Mouse (Mus musculus) heart, embryonic 13.5 days (tissue): Measurements from ENCODE around the gene Naa25. TPM values are rescaled to one million over a fixed set of nuclear protein-coding genes. Genes with fewer than 3 reads are reported as not detected.

Source experiments
- ATAC-seq: fragments of 200-750 bp; cut with Nextera tagmentation; 2 replicates; pipeline ENCODE4 v1.8.0; 2017; ENCODE audit warnings: moderate TSS enrichment; ENCODE audit not compliant: insufficient number of reproducible peaks, low FRiP score, low TSS enrichment; ENCODE audit errors: extremely low read depth
- H3K27ac ChIP-seq: fragments of 300-500 bp; sonication (generic); replicated peaks from 2 replicates; pipeline ENCODE4 v1.5.1; 2015; ENCODE audit warnings: moderate library complexity, mild to moderate bottlenecking, inconsistent platforms
- H3K27me3 ChIP-seq: fragments of 300-500 bp; sonication (generic); replicated peaks from 2 replicates; pipeline ENCODE4 v1.6.1; 2015; ENCODE audit warnings: mild to moderate bottlenecking, inconsistent platforms
- H3K36me3 ChIP-seq: fragments of 300-500 bp; sonication (generic); 2 replicates; pipeline ENCODE4 v1.6.1; 2015; ENCODE audit warnings: mild to moderate bottlenecking, inconsistent platforms
- H3K4me1 ChIP-seq: fragments of 300-500 bp; sonication (generic); 2 replicates; pipeline ENCODE4 v1.6.1; 2015; ENCODE audit warnings: inconsistent platforms
- H3K4me2 ChIP-seq: fragments of 300-500 bp; sonication (generic); 2 replicates; pipeline ENCODE4 v1.6.1; 2015; ENCODE audit warnings: inconsistent platforms, mild to moderate bottlenecking, moderate library complexity
- H3K4me3 ChIP-seq: fragments of 300-500 bp; sonication (generic); 2 replicates; pipeline ENCODE4 v1.5.1; 2015; ENCODE audit warnings: moderate library complexity, mild to moderate bottlenecking, inconsistent platforms
- H3K9ac ChIP-seq: fragments of 300-500 bp; sonication (generic); 2 replicates; pipeline ENCODE4 v1.6.1; 2015; ENCODE audit warnings: inconsistent platforms, mild to moderate bottlenecking, moderate library complexity
- H3K9me3 ChIP-seq: fragments of 300-500 bp; sonication (generic); 2 replicates; pipeline ENCODE4 v1.6.1; 2016; ENCODE audit warnings: inconsistent platforms
- WGBS: fragments of 180-500 bp; shearing (Covaris S2); methylation state at CpG from one replicate; pipeline ENCODE4 v1.1.7; 2015; ENCODE audit warnings: mixed read lengths; 5-methylcytosine and 5-hydroxymethylcytosine counted together
- polyA plus RNA-seq: library from polyadenylated mRNA; unstranded; fragments of >200 nt; fragmentation: Nextera tagmentation; extraction: Ambion mirVana; gene quantifications from 2 replicates; pipeline ENCODE4 v1.2.1, GENCODE M21; 2015

The Naa25 gene
- polyA plus RNA-seq, 1 experiment from 2014 or later: 30.4 TPM

DNA sequence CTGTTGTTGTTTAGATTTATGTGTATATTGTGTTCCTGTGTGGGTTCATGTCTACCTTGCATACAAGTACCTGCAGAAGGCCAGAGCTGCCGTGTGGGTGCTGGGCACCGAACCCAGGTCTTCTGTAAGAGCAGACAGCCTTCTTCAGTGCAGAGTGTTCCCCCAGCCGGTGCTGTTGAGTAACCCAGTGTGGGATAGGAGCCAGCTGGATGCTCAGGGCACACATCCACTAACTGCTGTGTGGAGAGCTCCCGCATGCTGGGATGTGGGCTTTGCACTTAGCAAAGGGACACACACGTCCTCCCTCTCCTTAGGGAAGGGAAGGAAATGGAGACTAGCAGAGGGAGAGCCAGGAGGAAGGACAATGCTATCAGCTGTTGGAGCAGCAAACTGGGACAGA, 40.4 kb downstream of the Naa25 start:
- 85% methylated on average over 5 of the region's 5 CpGs for WGBS

DNA sequence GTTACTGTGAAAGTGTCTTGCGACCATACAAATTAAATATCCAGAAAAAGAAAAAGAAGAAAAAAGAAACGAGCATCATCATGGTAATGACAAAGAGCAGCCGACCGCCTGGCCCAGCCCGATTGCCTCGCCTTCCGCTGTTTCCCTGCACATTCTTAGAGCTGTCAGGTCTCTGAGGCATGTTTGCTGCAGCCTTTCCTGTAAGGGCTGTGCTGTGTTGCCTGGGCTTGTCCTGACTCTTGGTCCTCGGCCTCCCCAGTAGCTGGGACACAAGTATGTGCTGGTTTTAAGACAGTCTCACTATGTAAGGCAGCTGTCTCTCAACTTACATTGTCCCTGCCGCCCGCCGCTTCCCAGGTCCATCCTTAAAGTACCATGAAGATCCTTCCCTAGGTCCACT, 41.0 kb downstream of the Naa25 start:
- 92% methylated on average over 11 of the region's 11 CpGs for WGBS

More for the DNA sequence above, 40.4 kb downstream of the Naa25 start:
- H3K27ac ChIP-seq: no peak overlapping the region
- H3K4me1 ChIP-seq: no peaks in the 10 kb centered on the region
- H3K36me3 ChIP-seq: peaks cover 97% of the 10 kb centered on the region
- H3K9me3 ChIP-seq: no peaks in the 10 kb centered on the region
- no peak overlapping the region for H3K4me2 ChIP-seq
- H3K27me3 ChIP-seq: no peaks in the 10 kb centered on the region
- H3K9ac ChIP-seq: no peak overlapping the region
- H3K4me3 ChIP-seq: no peak overlapping the region
- ATAC-seq: no peak

DNA sequence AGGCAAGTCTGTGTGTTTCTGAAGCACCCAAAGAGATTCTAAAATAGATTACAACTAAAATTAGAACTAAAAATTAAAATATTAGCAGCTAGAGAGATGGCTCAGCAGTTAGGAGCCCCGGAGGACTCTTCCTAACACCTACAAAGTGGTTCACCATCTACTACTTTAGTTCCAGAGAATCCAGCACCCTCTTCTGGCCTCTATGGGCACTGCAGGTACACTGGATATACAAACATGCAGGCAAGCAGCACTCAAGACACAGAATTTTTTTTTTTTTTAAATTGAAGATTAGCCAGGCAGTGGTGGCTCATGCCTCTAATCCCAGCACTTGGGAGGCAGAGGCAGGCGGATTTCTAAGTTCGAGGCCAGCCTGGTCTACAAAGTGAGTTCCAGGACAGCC, 45.8 kb downstream of the Naa25 start:
- 88% methylated on average over 3 of the region's 3 CpGs for WGBS
- Histone ChIP-seq H3K4me2 (no peak overlapping the region), H3K27ac (no peak overlapping the region), H3K9ac (no peak overlapping the region), H3K4me1 (no peaks in the 10 kb centered on the region), H3K36me3 (peaks cover 98% of the 10 kb centered on the region), H3K27me3 (no peaks in the 10 kb centered on the region), H3K4me3 (no peak overlapping the region), H3K9me3 (no peaks in the 10 kb centered on the region)
- no peak for ATAC-seq

More for the DNA sequence above, 41.0 kb downstream of the Naa25 start:
- H3K27me3 ChIP-seq: no peaks in the 10 kb centered on the region
- H3K9me3 ChIP-seq: no peaks in the 10 kb centered on the region
- H3K27ac ChIP-seq: no peak overlapping the region
- H3K9ac ChIP-seq: no peak overlapping the region
- H3K4me3 ChIP-seq: no peak overlapping the region
- no peak overlapping the region for H3K4me2 ChIP-seq
- no peak for ATAC-seq
- no peaks in the 10 kb centered on the region for H3K4me1 ChIP-seq
- H3K36me3 ChIP-seq: peaks cover 97% of the 10 kb centered on the region

DNA sequence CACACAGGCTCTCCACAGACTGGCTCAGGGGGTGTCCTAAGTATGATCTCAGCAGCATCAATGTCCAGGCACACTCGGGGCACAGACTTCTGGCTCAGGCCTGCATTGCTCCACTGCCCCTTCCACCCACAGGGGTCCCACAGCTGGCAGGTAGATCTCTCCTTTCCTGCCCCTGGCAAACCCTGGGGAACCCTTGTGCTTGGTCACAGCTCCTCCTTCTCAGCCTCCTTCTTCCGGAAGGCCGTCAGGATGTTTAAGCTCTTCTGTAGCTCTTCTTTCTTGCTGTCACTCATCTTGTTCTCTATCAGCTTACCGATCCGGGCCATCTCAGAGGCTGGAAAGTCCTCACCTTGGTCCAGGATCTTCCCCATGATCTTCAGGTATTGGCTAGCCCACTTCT, 47.1 kb downstream of the Naa25 start:
- WGBS: 89% methylated on average over 5 of the region's 5 CpGs
- peaks cover 98% of the 10 kb centered on the region for H3K36me3 ChIP-seq
- ATAC-seq: no peak

DNA sequence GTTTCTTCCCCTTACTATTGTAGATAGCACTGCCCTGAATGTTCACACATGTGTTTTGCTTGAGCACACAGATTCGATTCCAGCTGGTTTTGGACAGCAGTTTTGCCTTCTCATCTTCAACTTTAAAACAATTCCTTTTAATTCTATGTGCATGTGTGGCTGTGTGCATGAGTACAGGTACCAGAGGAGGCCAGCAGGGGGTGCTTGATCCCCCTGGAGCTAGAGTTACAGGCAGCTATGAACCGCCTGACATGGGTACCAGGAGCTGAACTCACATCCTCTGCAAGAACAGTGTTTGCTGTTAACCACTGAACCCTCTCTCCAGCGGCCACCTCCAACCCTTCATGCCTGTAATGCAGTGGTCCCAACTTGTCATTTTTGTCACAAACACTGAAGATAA, 50.7 kb downstream of the Naa25 start:
- ATAC-seq: no peak
- Histone ChIP-seq H3K27me3 (no peaks in the 10 kb centered on the region), H3K4me3 (no peak overlapping the region), H3K36me3 (peaks cover 68% of the 10 kb centered on the region), H3K9me3 (no peaks in the 10 kb centered on the region), H3K9ac (no peak overlapping the region), H3K27ac (no peak overlapping the region), H3K4me1 (peaks cover 26% of the 10 kb centered on the region), H3K4me2 (no peak overlapping the region)
- WGBS: 91% methylated on average over 3 of the region's 3 CpGs

More for the DNA sequence above, 47.1 kb downstream of the Naa25 start:
- Histone ChIP-seq H3K27me3 (no peaks in the 10 kb centered on the region), H3K9me3 (no peaks in the 10 kb centered on the region), H3K4me2 (no peak overlapping the region), H3K9ac (no peak overlapping the region), H3K4me3 (no peak overlapping the region), H3K27ac (no peak overlapping the region), H3K4me1 (peaks cover 4% of the 10 kb centered on the region; the same call in 1 of the 2 replicates)

DNA sequence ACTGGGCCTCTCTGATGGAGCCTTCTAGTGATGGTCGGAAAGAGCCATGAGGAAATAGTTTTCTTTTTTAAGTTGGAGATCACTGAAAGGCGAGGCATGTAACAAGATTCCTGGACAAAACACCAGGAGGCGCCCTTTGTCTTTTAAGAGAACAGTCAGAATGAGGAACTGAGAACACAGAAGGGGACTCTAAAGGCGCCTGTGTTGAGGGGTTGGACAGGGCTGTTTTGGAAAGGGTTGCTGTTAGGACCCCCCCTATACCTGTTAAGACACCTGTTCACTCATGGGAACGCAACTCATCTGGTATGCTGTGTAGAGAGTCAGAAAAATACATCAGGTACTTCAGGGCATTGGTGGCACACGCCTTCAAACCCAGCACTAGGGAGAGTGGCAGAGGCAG, 52.2 kb downstream of the Naa25 start:
- WGBS: 63% methylated on average over 6 of the region's 6 CpGs
- Histone ChIP-seq H3K27ac (no peak overlapping the region), H3K9me3 (no peaks in the 10 kb centered on the region), H3K27me3 (no peaks in the 10 kb centered on the region), H3K4me3 (no peak overlapping the region), H3K4me2 (peak overlapping the region; percentile 95; the same call in 1 of the 2 replicates), H3K9ac (no peak overlapping the region), H3K4me1 (peaks cover 41% of the 10 kb centered on the region), H3K36me3 (peaks cover 53% of the 10 kb centered on the region)
- ATAC-seq: no peak

DNA sequence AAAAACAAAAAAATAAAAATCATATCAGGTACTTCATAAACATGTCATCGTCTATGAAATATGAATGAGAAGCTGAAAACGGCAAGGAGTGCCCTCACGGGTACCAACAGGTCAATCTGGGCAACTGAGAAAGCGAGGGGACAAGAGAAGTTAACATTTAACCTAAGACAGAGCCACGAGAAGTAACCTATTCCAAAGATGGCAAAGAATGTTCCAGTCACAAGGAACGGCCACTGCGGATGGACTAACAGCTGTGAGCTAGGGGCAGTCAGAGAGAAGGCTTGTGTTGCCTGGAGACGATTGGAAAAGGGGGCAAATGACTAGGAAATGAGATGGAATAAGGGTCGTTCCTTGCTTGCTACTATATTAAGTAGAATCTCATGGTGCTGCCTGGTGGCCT, 52.7 kb downstream of the Naa25 start:
- no peak for ATAC-seq
- Histone ChIP-seq H3K27ac (no peak overlapping the region), H3K9ac (peak overlapping the region; percentile 65), H3K9me3 (no peaks in the 10 kb centered on the region), H3K27me3 (no peaks in the 10 kb centered on the region), H3K4me3 (0 out of 2 replicates have a peak overlapping the region, but pooled peaks have one; percentile 3), H3K36me3 (peaks cover 48% of the 10 kb centered on the region), H3K4me2 (peak overlapping the region; percentile 95), H3K4me1 (peaks cover 44% of the 10 kb centered on the region)
- WGBS: 82% methylated on average over 9 of the region's 9 CpGs

DNA sequence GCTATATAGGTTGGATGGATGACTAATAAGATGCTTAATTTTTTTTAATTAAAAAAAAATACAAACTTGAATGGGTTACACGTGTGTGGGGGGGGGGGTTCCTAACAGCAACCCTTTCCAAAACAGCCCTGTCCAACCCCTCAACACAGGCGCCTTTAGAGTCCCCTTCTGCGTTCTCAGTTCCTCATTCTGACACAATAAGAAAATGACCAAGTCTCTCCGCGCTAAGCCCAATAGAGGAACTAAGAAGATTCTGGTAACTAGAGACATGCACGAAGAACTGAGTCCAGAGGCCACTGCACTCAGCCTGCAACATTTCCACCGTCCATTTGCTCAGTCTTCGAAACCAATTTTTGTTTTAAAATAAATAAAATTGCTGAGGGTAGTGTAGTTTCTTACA, 53.5 kb downstream of the Naa25 start:
- no peak for ATAC-seq
- H3K4me3 ChIP-seq: peak overlapping the region; percentile 97
- 30% methylated on average over 8 of the region's 8 CpGs for WGBS

DNA sequence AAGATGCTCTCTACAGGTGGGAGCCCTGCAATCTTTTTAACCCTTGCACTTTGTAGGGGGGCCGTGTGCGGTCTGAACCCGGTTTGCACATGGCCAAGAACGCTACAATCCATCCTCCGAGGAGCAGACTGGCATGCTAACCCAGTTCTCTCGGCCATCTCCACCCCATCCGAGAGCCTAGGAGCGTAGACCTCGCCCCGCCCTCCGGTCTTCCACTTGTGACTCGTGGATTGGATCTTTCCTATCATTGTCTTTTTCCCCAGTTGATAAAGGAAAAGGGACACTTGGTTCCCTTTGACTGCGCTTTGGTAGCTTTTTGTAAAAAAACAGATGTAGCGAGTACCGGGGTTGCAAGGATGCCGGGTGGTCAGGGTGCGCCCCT, 53.9 kb downstream of the Naa25 start, which contains the start of gene Tmem116:
Gene Tmem116, plus strand, starts transcription at position 250 of the 382 bp plus-strand sequence.
- Histone ChIP-seq H3K36me3 (peaks cover 36% of the 10 kb centered on the region), H3K27ac (peak within 1 kb of the TSS; percentile 97), H3K9me3 (no peaks in the 10 kb centered on the region), H3K27me3 (no peaks in the 10 kb centered on the region), H3K4me2 (peak within 1 kb of the TSS; percentile 95), H3K4me3 (peak within 1 kb of the TSS; percentile 97), H3K9ac (peak within 1 kb of the TSS; percentile 97), H3K4me1 (peaks cover 50% of the 10 kb centered on the region)
- no peak for ATAC-seq
- under 1% methylated on average over 17 of the region's 17 CpGs for WGBS

More for the DNA sequence above, 53.5 kb downstream of the Naa25 start:
- Histone ChIP-seq H3K9me3 (no peaks in the 10 kb centered on the region), H3K4me2 (peak overlapping the region; percentile 95), H3K9ac (peak overlapping the region; percentile 97), H3K27me3 (no peaks in the 10 kb centered on the region), H3K36me3 (peaks cover 40% of the 10 kb centered on the region), H3K4me1 (peaks cover 50% of the 10 kb centered on the region), H3K27ac (peak overlapping the region; percentile 97)

DNA sequence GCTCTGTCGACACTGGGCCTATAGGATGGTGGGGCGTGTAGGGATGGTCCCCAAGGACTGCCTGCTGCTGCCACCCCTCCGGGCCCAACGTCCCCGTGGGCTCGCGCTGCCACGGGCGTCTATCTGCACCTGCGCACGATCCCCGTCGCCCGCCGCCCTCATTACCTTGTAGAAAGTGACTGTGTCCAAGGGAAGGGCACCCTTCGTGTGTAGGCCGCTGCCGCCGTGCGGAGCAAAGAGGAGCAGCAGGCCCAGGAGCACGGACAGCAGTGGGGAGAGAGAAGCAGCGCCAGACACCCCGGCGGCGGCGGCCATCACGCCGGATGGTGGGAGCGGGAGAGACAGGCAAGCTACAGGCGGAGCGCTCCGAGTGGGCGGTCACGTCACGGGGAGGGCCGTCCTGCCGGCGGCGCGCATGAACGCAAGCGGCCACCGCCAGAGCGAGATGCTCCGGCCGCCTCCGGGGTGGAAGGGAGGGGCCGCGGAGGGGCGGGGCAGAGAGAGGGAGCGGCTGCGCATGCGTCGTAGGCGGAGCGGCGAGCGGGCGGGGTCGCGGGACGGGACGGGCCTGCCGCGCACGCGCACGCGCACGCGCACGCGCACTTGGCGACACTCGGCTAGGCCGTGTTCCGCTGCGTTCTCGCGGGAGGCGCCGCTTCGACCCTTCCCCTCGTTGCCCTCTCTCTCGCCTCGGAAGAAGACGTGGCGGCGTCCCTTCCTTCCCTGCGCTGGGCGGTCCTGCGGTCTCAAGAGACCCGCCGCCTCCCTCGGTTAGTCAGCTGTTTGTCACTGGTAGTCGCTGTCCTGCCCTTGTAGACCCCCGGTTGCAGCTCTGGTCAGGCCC, 54.5 kb downstream of the Naa25 start, which contains the start of gene Erp29:
Gene Erp29, minus strand, starts transcription at position 481 of the 844 bp plus-strand sequence.
- H3K4me3 ChIP-seq: peak within 1 kb of the TSS; percentile 97
- H3K27ac ChIP-seq: peak within 1 kb of the TSS; percentile 97
- H3K9me3 ChIP-seq: no peaks in the 10 kb centered on the region
- under 1% methylated on average over 75 of the region's 97 CpGs for WGBS
- H3K9ac ChIP-seq: peak within 1 kb of the TSS; percentile 97
- ATAC-seq: peak; percentile 90
- H3K4me2 ChIP-seq: peak within 1 kb of the TSS; percentile 95
- no peaks in the 10 kb centered on the region for H3K27me3 ChIP-seq
- H3K36me3 ChIP-seq: peaks cover 30% of the 10 kb centered on the region
- H3K4me1 ChIP-seq: peaks cover 50% of the 10 kb centered on the region

DNA sequence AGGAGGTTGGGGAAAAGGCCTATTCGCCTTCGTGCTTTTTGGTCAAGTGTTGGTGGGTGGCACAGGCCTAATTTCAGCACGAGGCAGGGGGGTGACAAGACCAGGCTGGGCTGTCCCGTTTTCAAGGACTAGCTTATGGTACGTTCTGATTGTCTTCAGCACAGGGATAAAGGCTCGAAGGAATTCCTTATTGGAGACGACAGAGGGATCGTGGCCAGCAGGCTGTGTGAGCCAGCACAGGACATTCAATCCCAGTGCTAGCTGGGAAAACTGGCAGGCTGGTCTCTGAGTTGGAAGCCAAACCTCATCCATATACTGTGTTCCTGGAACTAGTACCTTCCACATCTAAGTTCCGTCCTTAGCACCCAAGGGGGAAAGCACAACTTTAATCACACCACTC, 55.2 kb downstream of the Naa25 start:
- no peak for ATAC-seq
- H3K4me3 ChIP-seq: peak overlapping the region; percentile 97
- WGBS: 4% methylated on average over 9 of the region's 9 CpGs
- peaks cover 23% of the 10 kb centered on the region for H3K36me3 ChIP-seq
- H3K27me3 ChIP-seq: no peaks in the 10 kb centered on the region
- H3K9me3 ChIP-seq: no peaks in the 10 kb centered on the region
- peak overlapping the region; percentile 74 for H3K4me2 ChIP-seq
- H3K9ac ChIP-seq: peak overlapping the region; percentile 96
- peaks cover 50% of the 10 kb centered on the region for H3K4me1 ChIP-seq
- peak overlapping the region; percentile 96 for H3K27ac ChIP-seq
